Mouse (Mus musculus) stomach, adult 2 months (tissue): ENCODE data around the gene Olfr412. TPM values are rescaled to one million over a fixed set of nuclear protein-coding genes. Genes with fewer than 3 reads are reported as not detected.

Experiments
- polyA plus RNA-seq: library from polyadenylated mRNA; depleted of rRNA; stranded (reverse); fragments of >200 nt; gene quantifications from 2 replicates; pipeline ENCODE4 v1.2.3, GENCODE M21; 2012; rRNA removed

The Olfr412 gene
- polyA plus RNA-seq: not detected in 2 replicates

GRCm38 (mm10) chr11:74361769-74362168, at the start of gene Olfr412:
Gene Olfr412, plus strand, starts transcription at chr11:74362069.

GRCm38 (mm10) chr11:74337931-74338330, 23.9 kb upstream of the Olfr412 start, which contains the start of gene Olfr410:
Gene Olfr410, minus strand, starts transcription at chr11:74338031.

GRCm38 (mm10) chr11:74352550-74352949, 9.3 kb upstream of the Olfr412 start, which contains the start of gene Olfr411:
Gene Olfr411, minus strand, starts transcription at chr11:74352650.

Other genes starting within 250 kb of the Olfr412 start
- gene Olfr401, start 248.4 kb upstream of the Olfr412 start, polyA plus RNA-seq: not detected in 2 replicates
- not detected in 2 replicates for gene Olfr402, start 208.5 kb upstream of the Olfr412 start, polyA plus RNA-seq
- gene Olfr403, start 175.8 kb upstream of the Olfr412 start, polyA plus RNA-seq: not detected in 2 replicates
- gene Olfr43, start 150.7 kb upstream of the Olfr412 start, polyA plus RNA-seq: not detected in 2 replicates
- not detected in 2 replicates for gene Olfr406, start 102.3 kb upstream of the Olfr412 start, polyA plus RNA-seq
- not detected in 2 replicates for gene Olfr59, start 78.3 kb upstream of the Olfr412 start, polyA plus RNA-seq
- gene Olfr410, start 24.0 kb upstream of the Olfr412 start, polyA plus RNA-seq: not detected in 2 replicates
- gene Olfr411, start 9.4 kb upstream of the Olfr412 start, polyA plus RNA-seq: not detected in 2 replicates
- 19.1 and 21.4 TPM in 2 replicates for gene Rap1gap2, start 248.8 kb downstream of the Olfr412 start, polyA plus RNA-seq